Mouse (Mus musculus): Measurements from ENCODE around the gene Gpr82.
A peak's percentile ranks its signal among the peaks of the same experiment; 100 is the strongest.

Gene Gpr82

GRCm38 (mm10) chrX:13661063-13661462, at the start of gene Gpr82:
Gene Gpr82, plus strand, starts transcription at chrX:13661363.
- DNase-seq (ENCODE audit: low read depth, low spot score) = no peak

- no peak for DNase-seq (ENCODE audit: low read depth, low spot score)
Observed at GRCm38 (mm10) chrX:13612115-13612514, 49.0 kb upstream of the Gpr82 start.

GRCm38 (mm10) chrX:13616726-13617125, 44.4 kb upstream of the Gpr82 start:
- DNase-seq (ENCODE audit: low read depth, low spot score) = no peak

DNA sequence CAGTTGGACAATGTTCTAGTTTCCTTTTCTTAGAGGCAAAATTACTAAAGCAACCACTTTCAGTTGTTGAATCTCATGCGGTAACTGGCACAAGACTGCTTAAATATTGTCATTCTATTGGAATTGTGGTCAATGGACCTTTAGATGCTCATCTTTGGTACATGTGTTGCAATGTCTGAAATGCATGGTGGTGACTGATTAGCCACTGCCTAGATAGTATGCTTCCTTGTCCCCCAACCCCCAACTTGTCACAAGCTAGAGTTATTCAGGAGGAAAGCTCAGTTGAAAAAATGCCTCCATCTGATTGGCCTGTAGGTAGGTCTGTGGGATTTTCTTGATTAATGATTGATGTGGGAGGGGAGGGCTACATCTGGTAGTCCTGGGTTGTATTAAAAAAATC, 43.9 kb upstream of the Gpr82 start:
- DNase-seq (ENCODE audit: low read depth, low spot score) = no peak

- DNase-seq (ENCODE audit: low read depth, low spot score) = no peak
Observed at GRCm38 (mm10) chrX:13618476-13618875, 42.7 kb upstream of the Gpr82 start.

DNA sequence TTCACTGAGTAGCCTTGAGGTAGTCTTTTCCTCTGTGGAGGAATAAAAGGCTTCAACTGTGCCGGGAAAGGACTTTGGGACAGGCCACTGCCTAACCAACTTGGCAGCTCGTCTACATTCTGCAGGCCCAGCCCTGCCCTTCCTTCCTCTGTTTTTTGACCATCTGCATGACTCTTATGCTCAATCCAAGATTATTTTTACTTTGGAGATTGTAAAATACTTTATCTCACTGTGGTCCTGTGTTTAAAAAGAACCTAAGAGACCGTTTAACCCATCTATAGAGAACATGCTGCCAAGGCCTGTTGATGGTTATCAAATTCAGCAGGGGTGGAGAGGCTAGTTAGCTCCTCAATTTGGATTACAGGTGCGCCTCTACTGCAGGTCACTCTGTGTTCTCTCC, 39.7 kb upstream of the Gpr82 start:
- DNase-seq (ENCODE audit: low read depth, low spot score) = no peak

DNA sequence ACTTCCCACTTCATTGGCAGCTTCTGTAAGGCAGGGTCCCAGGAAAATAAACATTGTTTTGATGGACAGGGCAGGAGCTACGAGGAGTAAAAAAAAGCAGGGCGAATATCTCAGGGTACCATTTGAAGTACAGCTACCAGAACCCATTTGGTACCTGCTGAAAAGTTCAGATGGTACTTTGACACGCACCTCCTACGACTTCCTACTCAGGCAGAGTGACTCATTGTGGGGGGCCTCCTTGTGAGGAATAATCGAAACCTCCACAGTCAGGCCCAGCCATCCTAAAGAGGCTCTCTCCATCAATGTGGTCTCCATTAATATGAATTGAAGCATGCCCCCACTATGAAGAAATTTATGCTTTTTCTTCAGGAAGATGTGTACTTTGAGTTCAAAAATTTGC, 38.5 kb upstream of the Gpr82 start:
- DNase-seq (ENCODE audit: low read depth, low spot score) = no peak

- DNase-seq (ENCODE audit: low read depth, low spot score) = no peak
Observed at GRCm38 (mm10) chrX:13631599-13632283, 29.4 kb upstream of the Gpr82 start, which contains the start of gene Gpr34. Gene Gpr34, plus strand, starts transcription at chrX:13632089.

DNA sequence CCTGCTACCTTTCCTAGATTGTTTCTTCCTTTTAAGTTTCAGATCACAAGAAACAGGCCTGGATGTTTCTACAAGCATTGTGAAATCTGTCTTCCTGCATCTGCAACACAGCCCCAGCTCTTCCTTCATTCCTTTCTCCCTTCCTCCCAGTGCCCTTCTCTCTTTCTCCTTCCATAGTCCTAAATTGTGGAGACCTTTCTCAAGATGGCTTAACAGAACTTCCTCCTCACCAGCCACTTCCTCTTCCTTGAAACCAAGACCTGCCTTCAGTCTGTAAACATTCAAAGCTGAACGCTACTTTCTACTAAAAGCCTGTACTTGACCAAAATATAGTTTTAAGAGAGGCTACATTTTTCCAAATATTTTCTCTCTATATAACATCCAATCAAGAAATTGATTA, 24.8 kb upstream of the Gpr82 start:
- DNase-seq (ENCODE audit: low read depth, low spot score) = no peak

DNA sequence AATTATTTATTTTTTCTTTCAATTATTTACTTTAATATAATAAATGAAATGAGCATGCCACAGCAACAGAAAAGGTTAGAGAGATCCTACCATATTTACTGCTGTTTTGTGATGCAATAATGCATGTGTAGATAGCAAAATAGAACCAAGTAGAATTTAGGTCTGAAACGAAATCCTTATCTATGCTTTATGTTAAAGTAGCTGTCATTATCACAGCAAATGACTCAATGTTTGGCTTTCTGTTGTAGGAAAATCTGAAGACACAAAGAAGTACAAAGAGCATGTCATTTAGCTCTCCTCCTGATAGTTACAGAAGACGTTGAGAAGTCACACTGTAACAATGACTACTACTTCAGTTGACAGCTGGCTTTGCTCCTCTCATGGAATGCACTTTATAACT, 22.3 kb upstream of the Gpr82 start:
- DNase-seq (ENCODE audit: low read depth, low spot score) = no peak

DNA sequence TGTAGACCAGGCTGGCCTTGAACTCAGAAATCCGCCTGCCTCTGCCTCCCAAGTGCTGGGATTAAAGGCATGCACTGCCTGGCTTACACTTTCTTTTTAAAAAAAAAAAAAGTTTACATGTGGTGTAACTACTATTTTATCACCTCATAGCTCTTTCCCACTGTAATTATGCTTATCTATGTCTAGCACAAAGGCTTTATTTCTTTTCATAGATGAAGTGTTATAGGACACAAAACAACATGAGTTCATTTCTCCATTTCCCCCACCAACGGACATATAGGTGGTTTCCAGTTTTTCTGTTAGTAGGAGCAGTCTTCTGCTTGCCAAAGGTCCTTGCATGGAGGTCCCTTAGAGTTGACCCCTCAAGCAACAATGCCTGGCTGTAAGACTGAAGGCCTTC, 9.3 kb upstream of the Gpr82 start:
- DNase-seq (ENCODE audit: low read depth, low spot score) = no peak

DNA sequence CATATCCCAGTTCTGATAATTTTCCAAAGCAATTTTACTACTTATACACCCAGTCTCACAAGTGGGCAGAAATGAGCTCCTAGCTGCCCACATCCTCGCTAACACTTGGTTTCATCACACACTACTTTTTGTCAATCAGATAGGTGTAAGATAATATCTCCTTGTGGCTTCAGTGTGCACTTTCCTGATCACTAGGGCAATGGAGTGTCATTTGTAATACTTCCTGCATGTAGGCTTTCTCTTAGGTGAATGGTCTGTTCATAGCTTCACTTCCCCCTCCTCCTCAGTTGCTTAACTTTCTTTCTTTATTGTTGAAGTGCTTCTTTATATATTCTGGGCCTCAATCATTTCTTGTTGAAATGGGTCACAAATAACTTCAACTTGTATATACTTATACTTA, 8.9 kb upstream of the Gpr82 start:
- no peak for DNase-seq (ENCODE audit: low read depth, low spot score)

DNA sequence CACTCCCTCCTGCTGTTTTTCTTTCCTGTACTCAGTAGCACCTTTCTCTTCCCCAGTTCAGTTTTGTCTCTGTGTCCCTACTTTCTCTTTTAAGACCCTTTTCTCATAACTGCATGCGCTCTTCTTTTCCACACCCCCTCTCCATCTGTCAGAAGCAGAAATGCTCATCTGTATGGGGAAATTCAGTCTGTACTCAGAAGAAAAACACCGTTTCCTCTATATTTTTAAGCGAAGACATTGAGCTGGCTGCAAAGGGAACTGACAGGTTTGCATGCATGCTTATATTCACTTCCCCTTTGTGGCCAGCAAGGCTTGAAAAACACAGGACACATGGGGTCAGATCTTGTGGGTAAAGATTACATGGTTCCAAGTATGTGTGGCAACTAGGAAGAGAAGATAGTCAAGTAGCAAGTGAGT, 6.2 kb upstream of the Gpr82 start:
- DNase-seq (ENCODE audit: low read depth, low spot score) = no peak

DNA sequence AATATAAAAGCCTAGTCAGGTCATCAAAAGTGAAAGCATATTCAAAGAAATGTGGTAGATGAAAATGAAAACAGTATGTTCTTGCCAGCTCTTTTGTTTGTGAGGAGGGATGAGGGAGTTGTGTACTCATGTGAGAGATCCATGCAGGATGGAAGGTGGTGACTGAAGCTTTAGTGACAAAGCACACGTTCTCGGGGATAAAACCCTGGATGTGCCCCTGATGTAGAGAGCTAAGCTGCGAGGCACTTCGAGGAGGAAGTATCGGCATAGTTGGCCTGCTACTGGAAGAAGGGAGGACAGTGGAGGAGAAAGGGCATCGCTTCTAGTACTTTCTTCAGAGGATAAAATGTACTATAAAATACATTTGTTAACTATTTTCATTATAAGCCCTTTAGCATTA, 5.3 kb upstream of the Gpr82 start:
- DNase-seq (ENCODE audit: low read depth, low spot score) = no peak

DNA sequence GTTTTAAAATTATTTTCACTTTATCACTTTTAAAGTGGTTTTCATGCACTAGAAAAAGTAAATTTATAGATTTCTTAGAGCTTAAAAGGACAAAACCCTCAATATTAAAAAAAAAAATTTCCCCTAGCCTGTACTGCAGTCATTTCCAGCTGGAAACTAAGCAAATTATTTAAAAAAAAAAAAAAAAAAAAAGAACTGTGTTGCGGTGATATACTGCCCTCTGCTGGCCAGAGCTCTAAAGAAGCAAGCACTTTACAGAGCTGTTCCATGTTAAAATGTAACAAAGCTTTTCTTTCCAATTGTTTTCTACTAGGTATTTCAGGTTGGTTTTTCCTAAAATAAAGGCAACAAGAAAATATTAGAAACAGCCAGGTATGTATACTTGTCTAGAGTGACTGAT, 4.4 kb upstream of the Gpr82 start:
- DNase-seq (ENCODE audit: low read depth, low spot score) = peak; percentile 56

GRCm38 (mm10) chrX:13658616-13659140, 2.5 kb upstream of the Gpr82 start:
- no peak for DNase-seq (ENCODE audit: low read depth, low spot score)

DNA sequence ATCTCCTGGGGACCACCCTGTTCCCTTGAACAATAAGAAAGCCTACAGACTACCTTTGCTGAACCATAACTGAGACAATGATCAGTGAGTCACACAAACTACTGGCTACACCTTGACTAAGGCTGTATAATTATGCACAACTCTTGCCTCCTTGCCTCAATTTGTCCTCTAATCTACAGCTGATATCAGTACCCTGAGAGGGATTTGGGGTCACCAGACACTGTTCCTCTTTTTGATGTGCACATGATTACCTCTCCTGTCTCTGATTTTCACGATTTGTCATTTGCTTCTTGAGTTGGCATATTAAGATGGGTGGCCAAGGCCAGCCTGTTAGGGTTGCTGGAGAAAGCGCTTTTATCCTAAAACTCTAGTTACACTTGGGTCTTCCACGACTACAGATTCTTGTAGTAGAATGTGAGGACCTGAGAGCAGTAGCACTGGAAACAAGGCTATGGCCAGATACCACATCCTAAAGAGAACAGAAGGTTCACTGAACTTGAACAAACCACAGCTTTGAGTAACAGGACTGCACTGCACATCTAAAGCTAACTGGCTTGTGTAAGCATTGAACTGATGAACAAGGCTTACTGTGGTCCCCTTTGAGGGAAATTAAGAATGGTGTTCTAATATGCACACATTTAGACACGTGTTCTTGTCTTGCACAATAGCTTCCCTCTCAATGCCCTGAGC, 1.8 kb upstream of the Gpr82 start:
- DNase-seq (ENCODE audit: low read depth, low spot score) = no peak

GRCm38 (mm10) chrX:13668867-13669266, 7.7 kb downstream of the Gpr82 start:
- no peak for DNase-seq (ENCODE audit: low read depth, low spot score)

DNA sequence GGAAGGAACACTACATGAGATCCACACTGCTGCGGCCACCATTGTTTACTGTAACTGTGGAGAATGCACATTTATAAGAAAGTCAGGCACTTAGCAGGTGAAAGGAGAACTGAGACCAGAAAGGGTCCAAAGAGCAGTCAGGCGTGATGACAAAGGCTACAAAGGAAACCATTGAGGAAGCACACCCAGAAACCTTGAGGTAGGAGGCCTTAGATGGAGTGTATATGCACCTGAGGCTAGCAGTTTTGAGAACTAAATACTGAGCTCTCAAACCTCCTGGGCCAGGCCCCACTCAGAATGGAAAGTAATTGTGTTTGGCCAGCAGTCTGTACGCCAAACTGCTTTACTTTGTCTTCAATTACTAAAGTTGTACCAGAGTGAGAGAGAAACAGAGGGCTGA, 9.2 kb downstream of the Gpr82 start:
- DNase-seq (ENCODE audit: low read depth, low spot score) = no peak

- DNase-seq (ENCODE audit: low read depth, low spot score) = no peak
Observed at GRCm38 (mm10) chrX:13673001-13673400, 11.8 kb downstream of the Gpr82 start.

DNA sequence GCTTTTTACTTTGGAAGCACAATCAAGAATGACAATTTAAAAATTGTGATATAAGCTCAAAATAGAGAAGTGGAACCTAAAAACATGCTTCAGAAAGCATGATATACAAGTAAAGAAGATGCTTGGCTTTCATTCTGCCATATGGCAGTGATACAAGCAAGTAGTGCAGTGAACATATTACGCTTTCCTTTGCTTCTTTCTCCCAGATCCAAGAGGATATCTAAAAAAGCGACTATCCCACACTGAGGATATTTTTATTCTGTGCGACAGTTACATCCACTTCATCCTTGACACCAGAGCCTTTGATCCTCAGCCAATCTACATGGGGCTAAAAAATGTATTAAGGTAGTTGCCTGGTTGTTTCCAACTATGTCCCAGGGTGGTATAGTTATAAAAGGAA, 20.6 kb downstream of the Gpr82 start:
- DNase-seq (ENCODE audit: low read depth, low spot score) = no peak

- no peak for DNase-seq (ENCODE audit: low read depth, low spot score)
Observed at GRCm38 (mm10) chrX:13686589-13686988, 25.4 kb downstream of the Gpr82 start.

- no peak for DNase-seq (ENCODE audit: low read depth, low spot score)
Observed at GRCm38 (mm10) chrX:13688356-13688755, 27.2 kb downstream of the Gpr82 start.
